Mouse (Mus musculus): ENCODE measurements around the gene Dapk1.

Gene Dapk1

GRCm38 (mm10) chr13:60744078-60744460, 142.3 kb downstream of the Dapk1 start:
- DNase-seq: peak; percentile 78 to 89

DNA sequence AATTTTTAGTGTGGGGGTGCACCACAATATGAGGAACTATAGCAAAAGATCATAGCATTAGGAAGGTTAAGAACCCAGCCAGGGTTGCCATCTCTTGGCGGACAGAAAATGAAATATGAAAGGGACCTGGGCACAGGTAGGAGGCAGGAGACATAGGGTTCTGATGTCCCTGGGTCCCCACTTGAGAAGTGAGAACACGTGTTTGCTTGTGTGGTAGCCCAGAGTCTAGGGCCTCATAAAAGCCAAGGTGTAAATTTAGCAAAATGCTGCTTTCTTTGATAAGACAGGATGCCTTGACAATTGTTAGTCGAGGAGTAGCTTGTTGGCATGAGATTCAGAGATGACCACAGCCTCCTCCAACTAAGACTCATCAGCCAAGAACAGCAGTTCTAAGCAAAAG, 143.0 kb downstream of the Dapk1 start:
- DNase-seq: no peak

- no peak for DNase-seq
Measured at GRCm38 (mm10) chr13:60745358-60745757, 143.6 kb downstream of the Dapk1 start.

- no peak for DNase-seq
Measured at GRCm38 (mm10) chr13:60746271-60746670, 144.5 kb downstream of the Dapk1 start.

DNA sequence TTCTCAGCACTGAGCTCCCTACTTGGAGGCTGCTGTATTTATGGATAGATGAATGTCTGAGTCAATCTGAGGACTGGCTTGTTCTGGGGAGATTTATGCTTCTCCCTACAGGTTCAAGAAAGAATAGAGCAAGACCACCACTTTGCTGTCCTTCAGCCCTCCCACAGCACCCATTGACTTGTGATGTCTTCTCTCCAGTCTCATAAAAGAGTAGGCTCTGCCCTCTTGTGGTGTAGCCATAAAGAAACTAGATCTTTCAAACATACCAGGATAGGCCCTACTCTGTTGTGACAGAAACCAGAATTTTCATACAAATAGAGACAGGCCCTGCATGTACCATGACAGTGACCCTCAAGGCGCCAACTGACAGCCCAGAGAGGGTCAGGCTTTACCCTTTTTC, 145.5 kb downstream of the Dapk1 start:
- no peak for DNase-seq

DNA sequence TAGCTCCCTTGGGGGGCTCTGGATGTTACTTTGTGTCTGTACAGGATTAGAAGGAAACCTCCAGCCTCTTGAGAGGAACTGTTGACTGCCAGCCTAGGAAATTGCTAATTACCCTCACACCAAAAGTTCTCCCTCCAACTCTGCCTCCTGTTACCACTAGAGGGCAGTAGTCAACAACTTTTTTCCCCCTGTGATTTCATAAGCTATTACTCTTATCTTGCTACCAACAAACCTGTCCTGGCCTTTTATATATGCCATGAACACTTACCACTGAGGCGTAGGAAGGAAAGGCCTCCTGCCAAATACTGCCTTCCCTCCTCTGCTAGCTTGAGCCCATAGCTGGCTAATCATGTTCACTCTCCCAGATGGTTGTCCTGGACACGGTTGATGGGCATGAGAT, 146.8 kb downstream of the Dapk1 start:
- DNase-seq: no peak

DNA sequence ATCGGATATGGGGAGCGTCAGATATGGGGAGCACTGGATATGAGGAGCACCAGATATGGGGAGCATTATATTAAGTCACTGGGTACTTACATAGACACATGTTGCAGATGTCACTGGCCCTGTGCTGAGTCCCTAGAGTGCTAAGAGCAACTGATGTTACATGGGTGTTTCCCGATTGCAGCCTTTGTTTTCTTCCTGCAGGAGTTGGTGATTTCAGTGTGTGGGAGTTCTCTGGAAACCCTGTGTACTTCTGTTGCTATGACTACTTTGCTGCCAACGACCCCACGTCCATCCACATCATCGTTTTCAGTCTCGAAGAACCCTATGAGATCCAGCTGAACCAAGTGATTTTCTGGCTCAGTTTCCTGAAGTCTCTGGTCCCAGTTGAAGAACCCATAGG, 149.2 kb downstream of the Dapk1 start:
- no peak for DNase-seq

- no peak for DNase-seq
Measured at GRCm38 (mm10) chr13:60753216-60753615, 151.5 kb downstream of the Dapk1 start.

DNA sequence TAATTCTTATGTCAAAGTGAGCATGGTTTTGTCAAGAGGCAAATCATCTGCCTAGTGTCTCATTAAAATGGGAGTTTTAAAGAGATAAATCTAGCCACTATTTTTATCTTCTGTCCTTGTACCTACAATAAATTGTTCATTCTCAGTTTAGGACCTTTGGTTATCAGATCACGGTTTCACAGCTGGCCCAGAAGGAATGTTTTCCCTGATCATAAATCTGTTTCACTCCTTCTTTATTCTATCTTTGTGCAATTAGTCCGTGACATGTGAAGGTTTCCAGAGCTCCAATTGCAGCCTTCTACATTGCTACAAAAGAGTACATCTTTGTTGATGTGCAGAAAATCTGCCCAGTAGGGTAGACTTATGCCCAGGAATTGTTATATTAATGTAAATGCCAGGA, 153.5 kb downstream of the Dapk1 start:
- no peak for DNase-seq

DNA sequence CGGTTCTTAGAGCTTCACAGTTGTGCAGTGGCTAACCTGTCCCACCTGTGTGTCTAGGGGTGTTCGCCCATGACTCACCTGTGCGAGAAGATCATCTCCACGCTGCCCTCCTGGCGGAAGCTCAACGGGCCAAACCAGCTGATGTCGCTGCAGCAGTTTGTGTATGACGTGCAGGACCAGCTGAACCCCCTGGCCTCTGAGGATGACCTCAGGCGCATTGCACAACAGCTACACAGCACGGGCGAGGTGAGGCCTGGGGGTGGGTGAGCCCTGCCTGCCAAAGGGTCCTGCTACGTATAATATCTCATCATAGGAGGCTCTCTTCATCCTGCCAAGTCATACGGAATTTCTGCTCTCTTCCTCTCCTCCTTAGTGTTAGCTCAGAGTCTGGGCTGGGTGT, 155.5 kb downstream of the Dapk1 start:
- no peak for DNase-seq

GRCm38 (mm10) chr13:60759136-60759535, 157.4 kb downstream of the Dapk1 start:
- DNase-seq: peak; percentile 48 to 57

- DNase-seq: no peak
Measured at GRCm38 (mm10) chr13:60760392-60760791, 158.6 kb downstream of the Dapk1 start.

- DNase-seq: no peak
Measured at GRCm38 (mm10) chr13:60761161-60761560, 159.4 kb downstream of the Dapk1 start.

DNA sequence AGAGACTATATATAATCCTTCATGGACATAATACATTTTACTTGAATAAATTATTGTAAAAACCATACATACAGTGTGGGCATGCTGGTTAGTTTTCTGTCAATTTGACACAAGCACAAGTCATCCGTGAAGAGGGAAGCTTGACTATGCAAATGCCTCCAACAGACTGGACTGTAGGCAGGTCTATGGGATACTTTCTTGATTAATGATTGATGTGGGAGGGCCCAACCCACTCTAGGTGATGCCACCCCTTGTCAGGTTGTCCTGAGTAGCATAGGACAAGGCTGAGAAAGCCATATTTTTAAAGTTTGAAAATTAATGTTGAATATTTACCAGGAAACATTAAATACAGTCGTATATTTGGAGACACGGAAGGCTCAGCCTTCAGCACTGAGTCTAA, 178.8 kb downstream of the Dapk1 start:
- no peak for DNase-seq

DNA sequence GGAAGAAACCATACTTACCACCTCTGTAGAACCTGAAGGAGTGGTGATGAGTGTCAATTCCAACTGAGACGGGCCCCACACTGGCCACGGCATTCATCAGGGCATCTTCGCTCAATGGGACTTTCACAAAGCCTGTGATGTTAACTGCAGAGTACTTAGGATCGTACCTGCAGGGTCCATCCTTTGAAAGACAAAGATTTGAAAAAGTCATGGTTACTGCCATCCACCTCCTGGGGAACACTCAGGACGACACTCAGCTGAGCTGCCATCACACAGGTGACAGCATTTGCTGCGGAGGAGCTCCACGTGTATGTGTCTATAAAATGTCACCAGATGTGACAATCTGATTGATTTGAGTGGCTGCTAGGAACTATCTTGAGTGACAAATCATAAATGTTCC, 181.6 kb downstream of the Dapk1 start:
- DNase-seq: no peak

DNA sequence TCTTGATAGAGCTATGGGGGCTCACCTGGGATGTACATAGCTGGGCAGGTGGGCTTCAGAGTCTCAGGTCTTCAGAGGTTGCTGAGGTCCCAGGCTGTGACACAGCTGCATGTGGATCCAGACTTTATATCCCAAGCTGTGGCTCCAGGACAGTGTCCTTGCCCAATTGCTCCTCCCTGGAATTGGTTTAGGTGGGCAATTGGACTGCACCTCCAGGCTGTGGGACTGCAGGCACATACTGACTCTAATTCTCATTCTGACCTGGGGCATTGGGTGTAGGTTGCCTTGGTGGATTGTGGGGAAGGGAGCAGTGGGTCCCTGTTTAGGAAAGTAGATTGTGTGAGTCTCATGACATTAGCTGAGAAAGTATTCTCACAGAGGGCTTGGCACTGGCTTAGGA, 184.5 kb downstream of the Dapk1 start, which contains the start of gene BC051665:
Gene BC051665, minus strand, starts transcription at position 101 of the 400 bp plus-strand sequence.
- DNase-seq: no peak

DNA sequence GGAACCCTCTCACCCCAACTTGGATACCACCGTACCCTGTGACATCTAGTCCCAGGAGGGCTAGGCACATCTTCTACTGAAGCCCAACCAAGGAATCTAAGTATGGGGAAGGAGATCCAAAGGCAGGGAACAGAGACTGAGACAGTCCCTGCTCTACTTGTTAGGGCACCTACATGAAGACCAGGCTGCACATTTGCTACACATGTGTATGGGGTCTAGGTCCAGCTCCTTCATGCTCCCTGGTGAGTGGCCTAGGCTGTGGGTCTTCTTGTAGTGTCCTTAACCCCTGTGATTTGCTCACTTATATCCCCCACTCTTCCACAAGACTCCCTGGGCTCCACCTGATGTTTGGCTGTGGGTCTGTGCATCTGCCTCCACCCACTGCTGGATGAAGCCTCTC, 187.7 kb downstream of the Dapk1 start:
- no peak for DNase-seq

- no peak for DNase-seq
Measured at GRCm38 (mm10) chr13:60802749-60803148, 201.0 kb downstream of the Dapk1 start, which contains the start of gene Ctsll3. Gene Ctsll3 (minus strand): TSS chr13:60802849.

DNA sequence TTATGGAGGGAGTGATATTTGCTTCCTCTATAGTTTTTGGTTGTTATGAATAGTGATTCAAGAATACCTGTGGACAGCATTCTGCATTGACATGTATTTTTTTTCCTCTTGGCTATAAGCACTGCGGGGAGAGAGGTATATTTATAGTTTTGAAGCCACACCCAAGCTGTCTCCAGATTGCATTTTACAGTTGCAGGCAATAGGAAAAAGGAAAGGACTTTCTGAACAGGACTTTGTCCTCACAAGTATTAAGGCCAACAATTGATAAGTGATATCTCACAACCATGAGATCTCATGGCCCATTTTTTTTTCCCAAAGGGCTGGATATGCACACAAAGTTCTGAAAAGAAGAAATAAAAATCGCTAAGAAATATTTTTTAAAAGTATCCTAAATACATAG, 207.9 kb downstream of the Dapk1 start:
- DNase-seq: no peak

GRCm38 (mm10) chr13:60812768-60813167, 211.0 kb downstream of the Dapk1 start:
- DNase-seq: no peak
